Mouse (Mus musculus) forebrain, embryonic 11.5 days (tissue): Measurements from ENCODE around the gene Psma2. TPM values are rescaled to one million over a fixed set of nuclear protein-coding genes. Genes with fewer than 3 reads are reported as not detected.

Source experiments
- polyA plus RNA-seq: library from polyadenylated mRNA; unstranded; fragments of >200 nt; fragmentation: Nextera tagmentation; extraction: Ambion mirVana; gene quantifications from 2 replicates; pipeline ENCODE4 v1.2.1, GENCODE M21; 2014

Gene Psma2
- polyA plus RNA-seq, 1 experiment from 2014 or later: 197 TPM

Other genes starting within 250 kb of the Psma2 start
- gene Hecw1, start 90.0 kb upstream of the Psma2 start, polyA plus RNA-seq: 5.5 and 6.8 TPM in 2 replicates
- gene Mrpl32, start 75 bp upstream of the Psma2 start, polyA plus RNA-seq: 106 and 109 TPM in 2 replicates
- gene AW209491, start 16.9 kb downstream of the Psma2 start, polyA plus RNA-seq: 26.0 and 30.2 TPM in 2 replicates